Mouse (Mus musculus): ENCODE measurements around the gene Mtx2.

Gene Mtx2

GRCm38 (mm10) chr2:74925968-74926814 lies 100.6 kb downstream of the Mtx2 start:
- no peak for DNase-seq
